Mouse (Mus musculus) liver, adult 2 months (tissue): ENCODE data around the gene Lars2.

Experiments used
- CTCF ChIP-seq: fragments of 200-500 bp; IDR thresholded peaks from 2 replicates; pipeline ENCODE4 v1.5.1; 2011; ENCODE audit warnings: low read depth, low read length, control low read depth
- POLR2A ChIP-seq: fragments of 200-500 bp; IDR thresholded peaks from 2 replicates; pipeline ENCODE4 v1.6.1; 2011; ENCODE audit warnings: low read length, control low read depth; ENCODE audit not compliant: insufficient read depth; ENCODE audit errors: extremely low read depth

DNA sequence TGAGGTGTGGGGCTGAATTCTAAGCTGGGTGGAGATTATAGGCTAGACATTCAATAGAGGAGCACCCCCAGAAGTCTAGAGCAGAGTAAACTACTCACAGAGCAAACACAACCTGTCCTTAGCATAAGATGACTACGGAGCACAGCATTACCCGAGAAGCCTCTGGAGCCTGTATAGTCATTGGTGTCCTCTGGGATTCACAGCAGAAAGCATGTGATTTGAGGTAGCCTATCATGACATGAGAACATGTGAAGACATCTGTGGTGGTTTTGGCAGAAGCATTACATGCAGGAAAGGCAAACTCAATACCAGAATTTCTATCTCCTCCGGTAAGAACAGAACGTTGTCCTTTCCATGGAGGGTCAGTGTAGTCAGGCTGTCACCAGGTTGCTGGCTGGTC lies 118.8 kb downstream of the Lars2 start:
- TF ChIP-seq CTCF (no peak), POLR2A (no peak)
